Mouse (Mus musculus): Measurements from ENCODE around the gene Casq2.

The Casq2 gene

DNA sequence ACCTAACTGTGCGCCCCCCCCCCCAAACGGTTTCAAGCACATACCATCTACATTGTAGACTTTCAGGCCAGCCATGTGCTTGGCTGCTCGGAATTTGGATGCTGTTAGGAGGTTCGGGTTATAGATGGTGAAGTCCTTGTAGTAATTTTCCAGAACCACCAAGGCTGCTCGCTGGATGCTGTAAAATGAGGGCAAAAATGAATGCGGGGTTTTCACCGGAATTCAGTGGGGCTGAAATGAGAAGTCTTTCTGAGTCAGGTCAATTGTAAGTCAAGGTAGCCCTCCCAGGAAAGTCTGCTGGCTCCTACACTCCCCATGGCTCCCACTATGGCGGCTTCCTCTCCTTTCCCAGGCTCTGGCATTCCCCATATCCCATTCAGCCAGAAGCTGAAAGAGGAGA, 80.6 kb downstream of the Casq2 start:
- no peak for DNase-seq

DNA sequence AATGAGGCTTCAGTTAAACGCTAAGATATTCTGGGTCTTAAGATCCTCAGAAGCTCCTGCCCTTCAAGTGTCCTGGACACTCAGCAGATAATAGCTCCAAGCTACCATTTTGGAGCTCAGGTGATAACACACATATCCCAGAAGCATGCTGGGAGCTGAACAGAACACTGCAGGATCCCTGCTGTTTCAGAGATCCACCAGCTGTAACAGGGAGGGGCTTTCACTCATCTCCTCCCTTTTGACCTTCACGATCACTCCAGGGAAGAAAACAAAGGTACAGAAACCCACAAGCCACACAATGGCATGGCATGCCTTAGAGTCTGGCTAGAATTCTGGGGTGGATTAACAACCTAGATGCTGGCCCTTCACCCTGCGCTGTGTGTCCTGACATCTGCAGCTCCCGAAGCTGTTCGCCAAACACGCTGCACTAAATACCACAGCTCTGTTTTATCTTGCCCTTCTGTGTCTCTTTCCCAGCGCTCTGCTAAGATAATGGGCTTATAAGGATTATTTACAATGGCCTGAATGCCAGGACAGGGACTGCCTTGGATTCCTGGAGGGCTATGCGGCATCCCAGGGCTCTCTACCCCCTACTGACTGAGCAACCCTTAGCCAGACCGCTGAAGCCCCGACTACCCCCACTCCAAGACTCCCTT, 81.5 kb downstream of the Casq2 start:
- no peak for DNase-seq

DNA sequence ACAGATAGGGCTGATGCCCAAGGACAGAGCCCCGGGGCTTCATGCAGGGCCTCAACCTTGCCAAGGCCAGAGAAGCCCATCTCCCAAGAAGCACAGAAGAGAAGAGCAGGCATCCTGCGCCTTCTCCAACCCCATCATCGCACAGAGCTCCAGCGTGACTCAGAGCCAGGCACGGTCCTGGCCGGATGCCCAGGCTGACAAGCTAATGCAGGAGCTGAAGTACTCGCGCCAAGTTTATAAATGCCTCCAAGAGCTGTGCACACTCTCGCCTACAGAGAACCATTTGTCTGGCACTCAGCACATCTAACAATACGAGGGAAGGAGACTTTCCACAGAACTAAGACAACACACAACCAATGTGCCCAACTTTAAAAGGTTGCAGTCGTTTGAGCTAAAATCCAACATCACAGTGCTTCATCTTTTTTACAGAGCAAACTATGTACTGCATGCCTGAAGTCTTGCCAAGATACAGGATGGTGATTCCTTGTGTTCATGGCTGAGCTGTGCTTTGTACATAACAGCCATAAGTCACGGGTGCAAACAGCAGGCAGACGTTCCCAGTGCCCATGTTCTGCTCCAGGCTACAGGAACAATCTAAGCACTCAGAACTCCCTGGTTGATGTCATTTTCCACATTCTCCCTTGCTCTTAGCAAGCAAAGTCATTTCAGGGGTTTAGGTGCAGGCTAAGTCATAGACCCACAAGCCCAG, 83.1 kb downstream of the Casq2 start:
- DNase-seq = peak; percentile 97

DNA sequence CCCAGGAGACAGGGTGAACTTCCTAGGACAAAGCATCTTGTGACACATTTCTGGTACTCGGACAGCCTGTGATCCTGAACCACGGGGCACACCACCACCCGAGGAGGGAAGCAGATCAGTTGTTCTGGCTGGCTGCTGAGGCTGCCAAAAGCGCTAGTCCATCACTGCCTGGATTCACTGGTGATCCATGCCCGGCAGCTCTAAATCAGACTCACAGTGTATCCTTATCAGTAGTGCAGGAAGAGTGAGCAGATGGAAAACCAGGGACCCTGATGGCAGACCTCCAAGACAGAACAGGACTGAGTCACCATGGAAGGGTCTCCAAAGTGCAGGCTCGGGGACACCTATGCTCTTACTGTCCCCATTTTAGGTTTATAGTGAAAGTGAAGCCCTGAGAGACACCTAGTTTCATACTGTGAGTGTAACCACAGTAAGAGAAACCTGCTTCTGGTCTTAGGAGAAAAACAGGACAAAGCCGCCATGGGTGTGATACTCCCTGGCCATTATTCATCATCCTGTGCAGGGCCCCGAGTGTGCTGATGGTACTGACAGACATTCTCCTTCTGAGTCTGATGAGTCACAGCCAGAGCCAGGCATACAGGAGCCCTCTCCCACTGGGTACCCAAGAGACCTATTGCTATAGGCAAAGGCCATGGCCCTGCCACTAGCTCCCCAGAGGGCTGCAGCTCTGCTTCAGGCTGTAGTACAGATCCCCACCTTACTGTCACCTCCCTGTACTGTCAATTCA, 88.1 kb downstream of the Casq2 start:
- no peak for DNase-seq

DNA sequence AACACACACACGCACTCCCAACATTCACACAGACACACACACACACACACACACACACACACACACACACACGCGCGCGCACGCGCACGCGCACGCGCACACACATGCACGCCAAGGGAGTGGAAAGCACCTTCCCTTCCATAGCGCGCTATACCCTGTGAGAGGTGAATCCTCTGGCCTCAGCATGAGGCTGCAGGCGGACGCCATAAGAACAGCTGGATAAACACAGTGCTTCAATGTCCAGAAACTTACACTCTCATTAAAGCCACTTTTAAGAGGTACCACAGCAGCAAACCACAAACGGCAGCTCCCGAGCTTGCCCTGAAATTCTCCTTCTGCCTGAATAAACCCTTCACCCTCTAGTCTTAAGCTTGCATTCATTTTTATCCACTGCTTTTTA, 89.5 kb downstream of the Casq2 start:
- DNase-seq = no peak

DNA sequence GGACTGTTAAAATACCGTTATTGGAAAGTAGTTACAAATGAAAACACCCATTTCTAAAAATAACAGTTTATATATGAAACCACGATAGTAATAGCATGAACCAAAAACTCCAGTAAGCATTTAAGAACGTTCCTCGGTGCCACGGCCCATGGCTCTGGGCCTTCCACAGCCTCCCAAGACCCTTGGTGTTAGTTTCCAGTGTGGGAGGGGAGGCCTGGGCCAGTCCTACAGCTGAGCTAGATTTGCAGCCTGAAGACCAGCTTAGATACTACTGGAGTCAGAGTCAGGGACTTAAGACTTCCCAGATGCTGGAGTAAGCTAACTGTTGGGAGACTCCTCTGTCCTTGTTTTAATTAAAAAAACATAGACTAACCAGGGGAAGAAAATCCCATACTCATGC, 89.9 kb downstream of the Casq2 start:
- DNase-seq = no peak

DNA sequence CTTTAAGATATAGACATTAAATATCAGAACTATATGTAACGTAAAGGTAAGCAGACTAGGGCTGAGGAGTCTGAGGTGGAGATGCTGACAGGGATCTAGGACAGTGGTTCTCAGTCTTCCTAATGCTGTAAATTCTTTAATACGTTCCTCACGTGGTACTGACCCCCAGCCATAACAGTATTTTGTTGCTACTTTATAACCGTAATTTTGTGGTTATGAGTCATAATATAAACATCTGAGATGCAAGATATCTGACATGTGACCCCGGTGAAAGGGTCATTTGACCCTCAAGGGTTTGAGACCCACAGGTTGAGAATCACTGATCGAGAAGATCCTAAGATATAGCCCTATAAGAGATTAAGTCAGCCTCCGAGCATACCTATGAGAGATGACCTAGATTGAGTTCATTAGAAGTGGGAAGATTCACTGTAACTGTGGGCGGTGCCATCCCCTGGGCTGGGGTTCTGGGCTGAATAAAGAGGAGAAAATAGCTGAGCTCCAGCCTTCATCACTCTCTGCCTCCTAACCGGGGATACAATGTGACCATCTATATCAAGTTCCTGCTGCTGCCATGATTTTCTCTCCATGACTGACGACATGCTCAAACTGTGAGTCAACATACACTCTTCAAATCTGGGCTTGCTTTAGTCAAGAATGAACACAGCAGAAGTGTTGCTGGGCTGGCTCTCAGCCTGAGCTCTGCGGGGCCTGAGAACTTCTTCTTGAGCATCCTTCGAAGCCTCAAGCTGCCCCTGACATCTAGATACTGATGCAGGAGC, 91.8 kb downstream of the Casq2 start:
- no peak for DNase-seq

DNA sequence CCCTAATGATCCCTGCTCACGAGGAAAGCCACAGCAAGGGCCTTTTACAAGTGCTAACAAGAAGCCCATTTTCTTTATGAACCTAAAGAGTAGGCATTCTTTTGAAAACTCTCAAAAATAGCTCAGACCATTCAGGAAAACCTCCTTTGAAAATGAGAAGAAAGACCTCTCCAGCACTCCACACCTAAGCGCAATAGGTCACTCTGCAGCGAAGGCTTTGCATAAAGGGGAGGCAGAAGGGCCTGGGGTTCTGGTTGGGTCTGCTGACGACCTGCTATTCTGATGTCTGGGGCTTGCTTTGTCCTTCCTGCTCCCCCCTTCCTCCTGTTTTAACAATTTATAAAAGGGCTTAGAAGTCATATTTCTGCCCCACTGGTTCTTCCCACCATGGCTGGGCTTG, 93.7 kb downstream of the Casq2 start:
- no peak for DNase-seq

DNA sequence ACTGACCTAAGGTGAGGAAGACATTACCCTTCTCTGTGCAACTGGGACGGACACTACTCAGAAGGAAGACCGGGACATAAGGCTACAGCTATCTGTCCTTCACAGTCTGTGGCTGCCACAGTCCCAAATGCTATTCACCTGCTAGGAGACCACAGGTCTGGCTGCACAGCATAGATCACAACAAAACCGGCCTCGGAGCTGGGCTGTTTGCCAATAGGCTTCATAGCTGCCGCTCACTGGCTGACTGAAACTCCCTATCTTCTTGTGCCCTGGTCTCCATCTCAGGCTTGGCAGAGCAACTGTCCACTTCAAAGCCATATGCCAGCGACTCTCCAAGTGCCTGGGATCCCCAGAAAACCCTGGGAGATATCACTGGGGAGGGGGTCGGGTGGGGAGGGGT, 94.5 kb downstream of the Casq2 start:
- no peak for DNase-seq

DNA sequence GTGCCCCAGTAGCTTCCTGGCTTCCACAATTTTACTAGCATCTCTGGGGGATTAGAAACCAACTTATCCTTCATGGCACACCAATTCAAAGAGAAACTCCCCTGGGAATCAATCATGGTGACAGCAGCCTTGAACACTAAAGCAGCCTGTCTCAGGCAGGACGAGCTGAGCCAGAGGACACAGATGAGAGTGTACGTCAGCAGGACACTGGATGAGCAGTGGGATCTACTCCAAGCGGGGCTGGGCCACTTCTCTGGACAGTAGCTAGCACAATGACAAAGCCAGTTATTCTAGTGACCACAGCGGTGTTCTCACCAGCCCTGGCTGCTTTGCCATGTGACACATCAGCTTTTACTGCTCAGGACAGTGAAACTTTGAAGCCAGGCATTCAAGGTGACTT, 95.0 kb downstream of the Casq2 start:
- no peak for DNase-seq

DNA sequence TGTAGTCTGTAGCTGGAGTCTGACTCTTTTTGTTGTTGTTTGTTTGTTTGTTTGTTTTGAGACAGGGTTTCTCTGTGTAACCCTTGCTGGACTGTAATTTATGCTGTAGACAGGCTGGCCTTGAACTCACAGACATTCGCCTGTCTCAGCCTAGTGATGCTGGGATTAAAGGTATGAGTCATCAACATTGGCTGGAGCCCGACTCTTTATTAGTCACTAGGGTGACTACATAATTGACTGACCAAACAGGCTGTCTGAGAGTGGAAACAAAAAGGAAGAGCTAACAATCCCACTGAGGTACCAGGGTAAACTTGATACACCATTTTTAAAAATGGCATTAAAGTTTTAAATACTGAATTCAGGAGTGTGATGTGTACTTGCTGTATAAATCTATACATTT, 96.4 kb downstream of the Casq2 start:
- no peak for DNase-seq

DNA sequence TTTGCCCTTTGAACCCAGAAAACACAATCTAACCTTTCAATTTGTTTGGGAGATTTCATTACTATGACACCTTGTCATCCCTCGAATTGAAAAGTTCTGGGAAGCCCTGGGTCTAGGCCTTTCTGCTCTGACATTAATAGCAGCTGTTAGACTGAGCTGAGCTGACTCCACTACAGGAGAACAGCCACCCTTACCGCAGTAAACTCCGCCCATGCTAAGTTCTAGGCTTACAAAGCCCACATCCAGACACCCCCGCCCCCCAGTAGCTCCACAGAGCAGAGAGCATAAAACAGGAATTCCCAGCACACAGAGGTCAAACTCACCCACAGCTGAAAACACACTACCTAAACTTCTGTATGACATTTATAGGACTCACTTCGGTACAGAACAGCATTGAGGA, 98.5 kb downstream of the Casq2 start:
- DNase-seq = no peak

DNA sequence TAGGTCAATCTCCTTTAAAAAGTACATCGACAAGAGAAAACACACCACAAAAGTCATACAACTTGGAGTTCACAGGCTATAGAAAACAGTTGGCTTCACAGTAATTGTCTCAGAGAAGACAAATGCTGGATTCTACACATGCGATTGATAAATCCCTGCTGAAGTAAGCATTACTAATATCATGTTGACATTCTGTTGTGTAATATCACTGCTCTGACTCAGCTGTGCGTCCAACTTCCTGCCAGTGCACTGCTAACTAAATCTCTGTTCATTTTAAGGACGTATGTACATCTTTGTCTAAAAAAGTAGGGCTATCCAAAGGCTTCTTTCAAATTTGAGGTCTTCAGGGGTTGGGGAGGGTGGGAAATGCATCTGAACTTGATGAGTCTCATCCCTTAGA, 101.2 kb downstream of the Casq2 start:
- DNase-seq = no peak

DNA sequence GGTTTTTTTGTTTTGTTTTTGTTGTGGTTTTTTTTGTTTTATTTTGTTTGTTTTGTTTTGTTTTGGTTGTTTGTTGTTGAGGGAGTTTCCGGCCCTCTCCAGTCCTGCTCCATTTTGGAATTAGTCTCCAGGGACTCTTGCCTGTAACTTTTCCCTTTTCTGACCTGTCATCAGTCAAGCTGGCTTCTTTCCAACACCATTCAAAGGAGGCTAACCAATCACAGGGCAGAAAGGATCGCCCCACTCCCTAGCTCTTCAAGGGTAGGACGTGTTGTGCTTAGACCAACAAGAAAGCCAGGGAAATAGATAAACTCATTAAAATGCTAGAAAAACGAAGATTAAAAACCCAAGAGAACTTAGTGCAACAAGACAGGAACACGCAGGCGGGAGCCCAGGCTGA, 102.8 kb downstream of the Casq2 start:
- DNase-seq = no peak

DNA sequence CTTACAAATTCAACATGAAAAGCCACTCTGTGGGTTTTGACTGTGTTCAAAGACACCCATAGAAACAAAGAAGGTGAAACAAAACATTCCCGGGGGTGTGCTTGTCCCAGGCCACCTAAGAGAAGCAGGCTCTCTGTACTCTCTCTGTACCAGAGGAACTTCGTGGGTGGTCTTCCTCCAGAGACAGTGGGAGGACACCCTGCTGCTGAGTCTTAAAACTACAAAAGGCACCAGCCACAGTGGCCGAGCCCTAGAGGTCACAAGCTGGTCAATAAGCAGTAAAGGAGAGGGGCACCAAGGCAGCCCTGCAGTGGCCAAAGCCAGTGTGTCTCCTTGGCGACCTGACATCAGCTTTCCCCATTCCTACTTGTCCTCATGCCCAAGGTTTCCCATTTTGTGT, 103.8 kb downstream of the Casq2 start:
- no peak for DNase-seq

DNA sequence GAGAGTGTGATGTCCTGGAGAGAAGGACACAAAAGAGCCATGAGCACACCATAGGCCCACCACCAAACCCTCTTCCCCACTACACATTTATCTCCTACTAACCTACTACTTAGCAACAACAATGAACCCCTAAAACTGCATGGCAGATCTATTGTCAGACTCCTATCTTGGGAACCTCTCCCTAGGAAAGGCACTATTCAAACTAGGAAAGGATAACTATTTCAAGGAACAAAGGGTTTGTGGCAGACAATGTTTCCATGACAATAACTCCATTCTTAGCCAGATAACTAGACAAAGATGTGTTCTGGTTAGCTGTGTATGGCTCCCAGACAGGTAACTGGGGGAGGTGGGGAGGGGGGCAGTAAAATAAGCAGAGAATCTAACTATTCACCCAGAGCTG, 104.4 kb downstream of the Casq2 start:
- no peak for DNase-seq

DNA sequence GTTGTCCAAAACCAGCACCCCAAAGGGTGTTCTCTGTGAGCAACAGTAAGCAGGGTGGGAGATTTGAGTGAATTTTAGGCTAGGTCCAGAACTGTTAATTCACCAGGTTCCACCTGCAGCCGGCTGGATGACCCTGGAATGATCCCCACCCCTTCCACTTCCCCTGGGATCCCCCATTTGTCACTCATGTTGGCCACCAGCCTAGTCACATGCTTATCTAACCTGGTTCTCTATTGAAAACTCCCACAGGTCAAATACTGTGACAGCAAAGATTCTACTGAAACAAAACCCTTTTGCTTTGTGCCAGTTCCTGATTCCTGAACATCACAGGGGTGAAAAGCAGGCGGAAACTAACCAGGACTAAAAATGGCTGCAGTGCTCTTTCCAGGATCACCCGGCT, 105.4 kb downstream of the Casq2 start:
- DNase-seq = no peak

DNA sequence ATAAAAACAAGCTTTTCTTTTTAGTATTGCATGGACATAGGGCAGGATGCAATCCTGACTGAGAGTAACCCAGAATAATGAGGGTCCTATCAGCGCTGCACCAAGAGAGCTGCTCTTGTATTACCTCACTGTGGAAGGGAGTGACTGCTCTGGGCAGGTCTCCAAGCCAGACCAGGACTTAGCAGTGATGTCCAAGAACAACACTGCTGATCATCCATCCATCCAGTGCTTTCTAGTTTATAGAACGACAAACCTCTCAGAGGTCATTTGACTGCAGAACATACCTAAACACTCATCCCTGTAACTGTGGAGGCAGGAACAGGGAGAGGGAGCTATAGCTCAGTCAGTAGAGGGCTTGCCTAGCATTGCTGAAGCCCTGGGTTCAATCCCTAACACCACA, 106.4 kb downstream of the Casq2 start:
- DNase-seq = no peak

DNA sequence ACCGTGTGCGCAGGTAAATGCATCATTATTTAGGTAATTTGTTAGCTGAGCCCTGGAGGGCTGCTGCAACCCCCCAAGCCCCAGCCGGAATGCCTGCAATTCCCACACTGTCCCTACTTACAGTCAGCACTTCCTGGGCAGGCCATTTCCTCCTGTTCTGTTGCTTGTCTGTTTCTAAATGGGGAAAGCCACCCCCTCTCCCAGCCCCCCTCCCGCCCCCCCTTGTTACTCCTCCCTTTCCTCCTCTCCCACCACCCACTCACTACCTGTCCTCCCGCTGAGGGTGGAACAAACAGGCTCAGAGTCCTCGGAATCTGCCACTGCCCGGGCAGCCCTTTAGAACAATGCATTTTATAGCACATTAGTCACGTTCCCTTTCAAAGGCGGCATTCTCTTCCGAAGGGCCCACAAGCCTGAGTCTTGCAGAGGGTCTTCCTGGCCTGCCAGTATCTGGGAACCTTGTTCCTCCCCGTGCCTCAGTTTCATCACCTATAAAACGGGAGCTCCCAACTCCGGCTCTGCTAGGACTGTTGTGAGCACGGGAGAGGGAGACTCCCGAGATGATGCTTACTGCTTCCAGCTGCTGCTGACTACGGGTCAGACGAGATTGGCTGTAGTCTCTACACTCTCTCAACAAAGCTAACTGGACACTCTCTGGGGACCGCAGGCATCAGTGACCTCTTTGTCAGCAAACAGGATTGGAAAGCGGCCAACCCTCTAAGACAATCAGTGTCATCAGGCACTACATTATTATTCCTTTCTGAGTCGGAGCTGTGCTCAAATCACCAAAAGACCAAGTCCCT, 107.5 kb downstream of the Casq2 start:
- no peak for DNase-seq

DNA sequence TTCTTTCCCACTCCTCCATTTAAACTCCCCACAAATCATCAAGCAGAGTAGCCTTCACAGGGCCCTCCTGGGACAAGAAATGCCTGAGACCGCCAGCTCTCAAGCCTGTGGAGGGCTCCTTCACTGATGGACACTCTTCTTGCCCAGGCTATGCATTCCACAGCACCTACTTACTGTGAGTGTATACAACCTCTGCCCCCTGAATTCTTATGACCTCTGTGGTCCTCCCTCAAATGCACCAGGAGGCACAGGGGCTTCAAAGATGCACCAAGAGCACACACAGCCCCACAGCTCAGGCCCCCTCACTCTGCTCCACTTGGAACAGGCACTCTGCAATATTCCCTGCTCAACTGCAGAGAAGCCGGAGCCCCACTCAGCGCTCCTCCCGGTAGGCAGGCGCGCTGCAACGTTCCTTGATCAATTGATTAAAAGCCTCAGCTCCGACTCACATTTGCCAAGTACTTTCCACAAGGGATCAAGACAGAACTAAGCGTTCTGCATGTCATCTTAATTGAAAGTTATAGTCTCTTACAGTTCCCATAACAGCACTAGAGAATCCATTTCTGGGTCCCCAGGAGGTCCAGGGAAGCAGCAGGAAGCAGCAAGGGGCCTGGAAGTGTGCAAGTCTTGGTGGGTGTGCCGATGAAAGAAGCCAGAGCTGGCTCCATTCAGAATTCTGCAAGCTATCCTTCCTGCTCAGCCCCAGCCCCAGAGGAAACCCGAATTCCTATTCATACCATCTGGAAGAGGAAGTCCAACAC, 108.3 kb downstream of the Casq2 start:
- no peak for DNase-seq

DNA sequence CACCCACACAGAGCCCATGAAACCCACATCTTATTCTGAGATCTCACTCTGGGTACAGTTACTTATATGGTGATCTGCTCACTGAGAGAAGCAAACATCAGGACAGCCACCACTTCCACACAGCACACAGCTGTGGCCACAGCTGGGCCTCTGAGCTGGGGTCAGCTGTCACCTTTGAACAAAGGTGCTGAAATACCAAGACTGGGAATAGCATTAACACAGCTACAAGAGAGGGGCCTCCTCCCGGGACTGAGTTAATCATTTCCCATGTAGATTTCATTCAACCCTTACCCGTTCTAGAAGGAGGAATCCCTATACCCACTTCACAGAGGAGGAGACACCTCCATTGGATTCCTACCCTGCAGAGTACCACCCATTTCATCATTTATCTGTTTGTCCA, 109.5 kb downstream of the Casq2 start:
- DNase-seq = no peak
